11 mouse cellular contexts compared by ENCODE assay signal in genomic region chr15:25806363-25806762, GRCm38 (mm10). TPM values are rescaled to one million over a fixed set of nuclear protein-coding genes. Genes with fewer than 3 reads are reported as not detected.
A peak's percentile ranks its signal among the peaks of the same experiment; 100 is the strongest.
DNase-seq lines count a peak whose midpoint lies in the region; TF ChIP-seq lines count a peak whose summit lies in the region.
"Had no signal": no experiment of that assay in that cellular context is flagged by ENCODE, and none has a peak within 500 bp of the region (broad histone marks: within the 10 kb centered on the region; RNA-seq: fewer than 3 reads in every experiment).

No protein-coding gene starts in this region.

- 95% methylated on average over 17 of the region's 17 CpGs for WGBS in cerebellum, adult 2 months

- no peak for TF ChIP-seq CTCF in CH12.LX (conservative IDR thresholded peaks at IDR 0.05 in 1 of 2, IDR thresholded peaks at IDR 0.05 in 1 of 2; ENCODE audit: low read depth in 2 of 2, low read length in 2 of 2)
- no peak for TF ChIP-seq CTCF in cerebellum, adult 2 months (IDR thresholded peaks at IDR 0.05; ENCODE audit: borderline replicate concordance, insufficient read depth, low read depth, low read length)
- no peak for TF ChIP-seq CTCF in gastrocnemius, adult 2 months (IDR thresholded peaks at IDR 0.05)

- peaks cover 15% of the 10 kb centered on the region for H3K79me2 ChIP-seq in CH12.LX (replicated peaks; ENCODE audit: control insufficient read depth, extremely low read depth, insufficient read depth, poor library complexity, severe bottlenecking)

- peak overlapping the region; percentile 88 for H3K27ac ChIP-seq in CH12.LX (ENCODE audit: insufficient read depth, low read depth)
- no peak overlapping the region for H3K27ac ChIP-seq in cerebellum, adult 2 months (ENCODE audit: insufficient read depth, low read length)
- H3K27ac ChIP-seq in gastrocnemius, adult 2 months = no peak overlapping the region
- H3K27ac ChIP-seq: forebrain, embryonic 13.5 days; forebrain, embryonic 15.5 days had no signal

- H3K9ac ChIP-seq in CH12.LX (ENCODE audit: insufficient read depth, low read depth) = peak overlapping the region; percentile 78
- H3K9ac ChIP-seq: forebrain, embryonic 13.5 days; forebrain, embryonic 15.5 days; forebrain, postnatal 0 days had no signal

- dilution Hi-C loops in CH12.LX (cut with MboI; ENCODE audit: extremely low pct_ligation_motif_present, extremely low pct_unique_long_range_greater_than_20kb, low sequenced_read_pairs) = no loop called here

- H3K9me3 ChIP-seq in CH12.LX (replicated peaks; ENCODE audit: low read length) = no peaks in the 10 kb centered on the region
- H3K9me3 ChIP-seq: forebrain, embryonic 13.5 days; forebrain, embryonic 15.5 days had no signal

- no peak; the same call in 1 of the 2 replicates for TF ChIP-seq RAD21 in CH12.LX (IDR thresholded peaks at IDR 0.05; ENCODE audit: low read depth, low read length)

- H3K4me1 ChIP-seq in CH12.LX (ENCODE audit: control insufficient read depth in 1 of 2, insufficient read depth in 2 of 2) = peaks cover 14 to 30% of the 10 kb centered on the region in 2 experiments
- no peaks in the 10 kb centered on the region for H3K4me1 ChIP-seq in cerebellum, adult 2 months (ENCODE audit: control insufficient read depth, insufficient read depth, low read length)
- H3K4me1 ChIP-seq: forebrain, embryonic 13.5 days had no signal

- in situ Hi-C loops in CH12.LX (cut with MboI; ENCODE audit: low pct_ligation_motif_present, low pct_unique_long_range_greater_than_20kb, low sequenced_read_pairs) = loop anchor here (5.0 kb wide), 2 partner anchors 151 to 521 kb away; no protein-coding TSS in a partner anchor

- no peak for TF ChIP-seq EP300 in CH12.LX (IDR thresholded peaks at IDR 0.05; ENCODE audit: low read length)

- peak overlapping the region; percentile 75 for H3K4me2 ChIP-seq in CH12.LX (ENCODE audit: insufficient read depth, low read depth, poor library complexity, severe bottlenecking)
- H3K4me2 ChIP-seq: forebrain, embryonic 13.5 days; forebrain, embryonic 15.5 days had no signal

- H3K36me3 ChIP-seq in CH12.LX (replicated peaks in 1 of 2; ENCODE audit: control insufficient read depth in 1 of 2, insufficient read depth in 1 of 2, low read length in 1 of 2) = peaks cover 39 to 74% of the 10 kb centered on the region in 2 experiments

- H3K4me3 ChIP-seq in CH12.LX (replicated peaks in 1 of 3; ENCODE audit: low read depth in 2 of 3, low read length in 2 of 3, poor library complexity in 1 of 3) = peak overlapping the region; percentile 63 to 85 (median 84)
- H3K4me3 ChIP-seq in cerebellum, adult 2 months (replicated peaks; ENCODE audit: insufficient read depth, low read depth, low read length) = no peak overlapping the region
- H3K4me3 ChIP-seq in gastrocnemius, adult 2 months = no peak overlapping the region
- H3K4me3 ChIP-seq: forebrain, embryonic 13.5 days; forebrain, embryonic 15.5 days had no signal

- no peaks in the 10 kb centered on the region for H3K27me3 ChIP-seq in CH12.LX (replicated peaks)
- no peaks in the 10 kb centered on the region for H3K27me3 ChIP-seq in cerebellum, adult 2 months (ENCODE audit: control insufficient read depth, insufficient read depth, low read length)
- H3K27me3 ChIP-seq: forebrain, embryonic 13.5 days; forebrain, embryonic 15.5 days had no signal

- DNase-seq in heart, adult 11 months = peak; percentile 79
- DNase-seq in heart, postnatal 14 days = no peak
- DNase-seq in CH12.LX (ENCODE audit: extremely low read depth) = peak; percentile 76
- no peak for DNase-seq in cerebellum, adult 2 months
- DNase-seq in gastrocnemius, adult 2 months = no peak
- DNase-seq: adrenal gland, adult 2 months; adrenal gland, postnatal 10 days; adrenal gland, postnatal 25 days had no signal

- intact Hi-C loops in heart, postnatal 14 days (cut with DNase I) = loop anchor here (5.0 kb wide), 1 partner anchor 91 kb away; no protein-coding TSS in a partner anchor
- intact Hi-C loops in gastrocnemius, adult 2 months (cut with DNase I) = loop anchor here (5.0 kb wide), 1 partner anchor 96 kb away; no protein-coding TSS in a partner anchor

- TF ChIP-seq POLR2A in CH12.LX (IDR thresholded peaks at IDR 0.05; ENCODE audit: low read depth, low read length) = peak; percentile 70
- TF ChIP-seq POLR2A in cerebellum, adult 2 months (IDR thresholded peaks at IDR 0.05; ENCODE audit: borderline replicate concordance, insufficient read depth, low read length) = no peak

TF ChIP-seq in CH12.LX, 34 proteins besides CTCF, POLR2A, EP300 and RAD21:
- TF ChIP-seq USF2 (conservative IDR thresholded peaks at IDR 0.05; ENCODE audit: low read depth, low read length) (no peak), ETS1 (conservative IDR thresholded peaks at IDR 0.05; ENCODE audit: low read depth, low read length) (no peak), MAX (IDR thresholded peaks at IDR 0.05; ENCODE audit: low read length) (peak; percentile 56), CHD2 (IDR thresholded peaks at IDR 0.05; ENCODE audit: low read length) (no peak), RCOR1 (conservative IDR thresholded peaks at IDR 0.05; ENCODE audit: low read depth, low read length) (no peak), MAFK (IDR thresholded peaks at IDR 0.05; ENCODE audit: insufficient replicate concordance, low read length) (no peak), SMC3 (IDR thresholded peaks at IDR 0.05; ENCODE audit: low read depth, low read length) (no peak; the same call in 1 of the 2 replicates), TBP (conservative IDR thresholded peaks at IDR 0.05; ENCODE audit: low read depth, low read length) (0 out of 2 replicates have a peak, but pooled peaks have one; percentile 43), KAT2A (IDR thresholded peaks at IDR 0.05; ENCODE audit: insufficient replicate concordance, low read length) (no peak), ZKSCAN1 (IDR thresholded peaks at IDR 0.05; ENCODE audit: borderline replicate concordance, low read depth, low read length) (no peak), BHLHE40 (IDR thresholded peaks at IDR 0.05; ENCODE audit: low read depth, low read length) (no peak), ZC3H11A (IDR thresholded peaks at IDR 0.05; ENCODE audit: low read depth, low read length) (no peak), JUND (conservative IDR thresholded peaks at IDR 0.05; ENCODE audit: low read depth, low read length) (no peak), MXI1 (IDR thresholded peaks at IDR 0.05; ENCODE audit: low read depth, low read length) (peak; percentile 24), E2F4 (IDR thresholded peaks at IDR 0.05; ENCODE audit: insufficient replicate concordance, low read depth, low read length) (no peak), CHD1 (IDR thresholded peaks at IDR 0.05; ENCODE audit: low read depth, low read length) (peak; percentile 37; the same call in 1 of the 2 replicates), GABPA (IDR thresholded peaks at IDR 0.05; ENCODE audit: insufficient replicate concordance, low read depth, low read length) (no peak), MEF2A (IDR thresholded peaks at IDR 0.05; ENCODE audit: borderline replicate concordance, low read depth, low read length) (no peak), PAX5 (IDR thresholded peaks at IDR 0.05; ENCODE audit: low read length) (no peak), MYC (IDR thresholded peaks at IDR 0.05; ENCODE audit: low read depth, low read length) (peak; percentile 90), ELF1 (IDR thresholded peaks at IDR 0.05; ENCODE audit: low read depth, low read length) (no peak), SIN3A (IDR thresholded peaks at IDR 0.05; ENCODE audit: low read length) (no peak), USF1 (IDR thresholded peaks at IDR 0.05; ENCODE audit: low read depth, low read length) (no peak), HCFC1 (IDR thresholded peaks at IDR 0.05; ENCODE audit: low read depth, low read length) (no peak), POLR2AphosphoS2 (IDR thresholded peaks at IDR 0.05; ENCODE audit: low read depth, low read length) (peak; percentile 19; the same call in 1 of the 2 replicates), ZMIZ1 (IDR thresholded peaks at IDR 0.05; ENCODE audit: low read depth, low read length) (0 out of 2 replicates have a peak, but pooled peaks have one; percentile 8), UBTF (IDR thresholded peaks at IDR 0.05; ENCODE audit: low read depth, low read length) (no peak), NELFE (IDR thresholded peaks at IDR 0.05; ENCODE audit: low read depth, low read length) (no peak), IRF4 (IDR thresholded peaks at IDR 0.05; ENCODE audit: low read depth, low read length) (no peak), NRF1 (IDR thresholded peaks at IDR 0.05; ENCODE audit: low read depth, low read length) (peak; percentile 54; the same call in 1 of the 2 replicates), JUN (IDR thresholded peaks at IDR 0.05; ENCODE audit: insufficient read depth, low read depth, low read length) (no peak), TCF12 (IDR thresholded peaks at IDR 0.05; ENCODE audit: low read depth, low read length) (peak; percentile 66; the same call in 1 of the 2 replicates), MAZ (IDR thresholded peaks at IDR 0.05; ENCODE audit: low read depth, low read length) (no peak), ZNF384 (IDR thresholded peaks at IDR 0.05; ENCODE audit: low read depth, low read length) (no peak)

RNA-seq across cellular contexts. Expression of gene Retreg1, which starts 36.6 kb away (rescaled TPM):
- 100 to 1,000 TPM; 159 to 163 TPM for total RNA-seq in heart, postnatal 14 days (2021)
- total RNA-seq in CH12.LX (2012; rRNA removed) (15.3 and 19.0 TPM in 2 replicates), CH12.LX (2014; rRNA removed) (28.7 and 32.1 TPM in 2 replicates)
- 17.3 and 17.5 TPM in 2 replicates for polyA plus RNA-seq in CH12.LX (2012; ENCODE audit: insufficient read length, low read depth)
- 24.8 and 26.6 TPM in 2 replicates for polyA plus RNA-seq in cerebellum, adult 2 months (2012; rRNA removed)
- 100 to 1,000 TPM; 170 to 181 TPM for total RNA-seq in gastrocnemius, adult 2 months (2021)

Comparison
In these comparisons a context has a peak if more than half of its experiments do, and no peak if none do; other contexts are left out.
1. DNase-seq: peak in heart, adult 11 months (single experiment) and CH12.LX (single experiment); none in heart, postnatal 14 days (0 of 2), cerebellum, adult 2 months (0 of 2) and gastrocnemius, adult 2 months (single experiment).
2. H3K4me3 ChIP-seq: peak in CH12.LX (3 of 3); none in cerebellum, adult 2 months (single experiment) and gastrocnemius, adult 2 months (single experiment).
3. RNA of gene Retreg1, which starts 36.6 kb away (total RNA-seq): 170 to 181 TPM in gastrocnemius, adult 2 months and 159 to 163 TPM in heart, postnatal 14 days; 15.3 to 32.1 TPM in CH12.LX; every median in the first group is over 4 times any median in the second.